Mouse (Mus musculus): ENCODE data around the gene Zfp423.

The Zfp423 gene

GRCm38 (mm10) chr8:87745125-87745698 lies 214.2 kb downstream of the Zfp423 start:
- in situ Hi-C loops (cut with MboI): no loop called here

- in situ Hi-C loops (cut with MboI): no loop called here
Measured at GRCm38 (mm10) chr8:87744556-87744955, 214.8 kb downstream of the Zfp423 start.

GRCm38 (mm10) chr8:87742016-87742415 lies 217.4 kb downstream of the Zfp423 start:
- in situ Hi-C loops (cut with MboI): no loop called here

- in situ Hi-C loops (cut with MboI): no loop called here
Measured at GRCm38 (mm10) chr8:87740946-87741530, 218.4 kb downstream of the Zfp423 start.

GRCm38 (mm10) chr8:87737900-87738299 lies 221.5 kb downstream of the Zfp423 start:
- in situ Hi-C loops (cut with MboI): no loop called here

- in situ Hi-C loops (cut with MboI): no loop called here
Measured at GRCm38 (mm10) chr8:87734902-87735301, 224.5 kb downstream of the Zfp423 start.

- in situ Hi-C loops (cut with MboI): no loop called here
Measured at GRCm38 (mm10) chr8:87734496-87734895, 224.9 kb downstream of the Zfp423 start.

- in situ Hi-C loops (cut with MboI): no loop called here
Measured at GRCm38 (mm10) chr8:87731062-87731461, 228.3 kb downstream of the Zfp423 start.

- in situ Hi-C loops (cut with MboI): no loop called here
Measured at GRCm38 (mm10) chr8:87723015-87723414, 236.4 kb downstream of the Zfp423 start.

- in situ Hi-C loops (cut with MboI): no loop called here
Measured at GRCm38 (mm10) chr8:87719137-87719815, 240.1 kb downstream of the Zfp423 start.

GRCm38 (mm10) chr8:87717445-87717844 lies 241.9 kb downstream of the Zfp423 start:
- in situ Hi-C loops (cut with MboI): no loop called here

GRCm38 (mm10) chr8:87716726-87717248 lies 242.6 kb downstream of the Zfp423 start:
- in situ Hi-C loops (cut with MboI): no loop called here

- in situ Hi-C loops (cut with MboI): no loop called here
Measured at GRCm38 (mm10) chr8:87715731-87716682, 243.4 kb downstream of the Zfp423 start.

- in situ Hi-C loops (cut with MboI): no loop called here
Measured at GRCm38 (mm10) chr8:87713946-87714345, 245.4 kb downstream of the Zfp423 start.

- in situ Hi-C loops (cut with MboI): no loop called here
Measured at GRCm38 (mm10) chr8:87711955-87712354, 247.4 kb downstream of the Zfp423 start.

GRCm38 (mm10) chr8:87708127-87708637 lies 251.2 kb downstream of the Zfp423 start:
- in situ Hi-C loops (cut with MboI): no loop called here

- in situ Hi-C loops (cut with MboI): no loop called here
Measured at GRCm38 (mm10) chr8:87707176-87707575, 252.2 kb downstream of the Zfp423 start.

GRCm38 (mm10) chr8:87704756-87705155 lies 254.6 kb downstream of the Zfp423 start:
- in situ Hi-C loops (cut with MboI): no loop called here

GRCm38 (mm10) chr8:87702790-87703311 lies 256.5 kb downstream of the Zfp423 start:
- in situ Hi-C loops (cut with MboI): no loop called here

GRCm38 (mm10) chr8:87702051-87702521 lies 257.3 kb downstream of the Zfp423 start:
- in situ Hi-C loops (cut with MboI): no loop called here

- in situ Hi-C loops (cut with MboI): no loop called here
Measured at GRCm38 (mm10) chr8:87701583-87701982, 257.8 kb downstream of the Zfp423 start.

Measured in mature B cell (primary cell).